8 mouse cellular contexts compared by ENCODE assay signal in genomic region chr1:155038631-155039625, GRCm38 (mm10).
DNase-seq lines count a peak whose midpoint lies in the region; ATAC-seq and TF ChIP-seq lines count a peak whose summit lies in the region.

No protein-coding gene starts in this region.

- no peak for DNase-seq in layer of hippocampus, adult 2 months (ENCODE audit: low spot score in 2 of 2)
- no peak for DNase-seq in layer of hippocampus, postnatal 36 days
- peak; percentile 69 for DNase-seq in cerebellum, adult 11 months
- DNase-seq in spleen, adult 18-20 months, result peak; percentile 36 to 46
- DNase-seq in frontal cortex, adult 2 months (ENCODE audit: extremely low spot score in 1 of 2, low spot score in 1 of 2), result no peak
- no peak for DNase-seq in kidney, adult 8-10 months
- no peak for DNase-seq in urinary bladder, postnatal 14 days (ENCODE audit: low spot score)

- peak overlapping the region; percentile 60 for H3K4me2 ChIP-seq in heart, embryonic 12.5 days

- 0 out of 2 replicates have a peak overlapping the region, but pooled peaks have one; percentile 36 for H3K27ac ChIP-seq in layer of hippocampus, adult 2 months
- H3K27ac ChIP-seq in heart, embryonic 12.5 days (ENCODE audit: poor library complexity, severe bottlenecking), result peak overlapping the region; percentile 99

- peaks cover 40% of the 10 kb centered on the region for H3K4me1 ChIP-seq in heart, embryonic 12.5 days (replicated peaks)

- no peaks in the 10 kb centered on the region for H3K36me3 ChIP-seq in heart, embryonic 12.5 days

- 25% methylated on average over 11 of the region's 11 CpGs for WGBS in heart, embryonic 12.5 days

- no peaks in the 10 kb centered on the region for H3K9me3 ChIP-seq in heart, embryonic 12.5 days (replicated peaks)

- H3K9ac ChIP-seq in heart, embryonic 12.5 days, result peak overlapping the region; percentile 21

- TF ChIP-seq CTCF in layer of hippocampus, adult 2 months (conservative IDR thresholded peaks at IDR 0.05), result no peak

- no peaks in the 10 kb centered on the region for H3K27me3 ChIP-seq in heart, embryonic 12.5 days (replicated peaks)

- ATAC-seq in heart, embryonic 12.5 days (ENCODE audit: insufficient number of reproducible peaks, low FRiP score), result peak; percentile 89

- H3K4me3 ChIP-seq in layer of hippocampus, adult 2 months, result no peak overlapping the region
- no peak overlapping the region for H3K4me3 ChIP-seq in heart, embryonic 12.5 days

Comparison
In these comparisons a context has a peak if more than half of its experiments do, and no peak if none do; other contexts are left out.
1. DNase-seq: peak in cerebellum, adult 11 months (single experiment) and spleen, adult 18-20 months (2 of 2); none in layer of hippocampus, adult 2 months (0 of 2), layer of hippocampus, postnatal 36 days (0 of 2), frontal cortex, adult 2 months (0 of 2), kidney, adult 8-10 months (0 of 2) and urinary bladder, postnatal 14 days (single experiment).